Mouse (Mus musculus) forebrain, postnatal 0 days (tissue): ENCODE measurements around the gene Hdac11. TPM values are rescaled to one million over a fixed set of nuclear protein-coding genes. Genes with fewer than 3 reads are reported as not detected.
A peak's percentile ranks its signal among the peaks of the same experiment; 100 is the strongest.

Source experiments
- ATAC-seq: fragments of 200-750 bp; cut with Nextera tagmentation; 2 replicates; pipeline ENCODE4 v1.8.0; 2017; ENCODE audit warnings: mild to moderate bottlenecking, moderate library complexity
- DNase-seq: peaks from one replicate; pipeline ENCODE4 v3.0.0-alpha.2; 2015
- H3K27ac ChIP-seq: fragments of 300-500 bp; sonication (generic); 2 replicates; pipeline ENCODE4 v1.5.1; 2014; ENCODE audit warnings: low read depth, mild to moderate bottlenecking, antibody characterized with exemption, low read length, moderate library complexity, mixed read lengths
- H3K27me3 ChIP-seq: fragments of 300-500 bp; sonication (generic); 2 replicates; pipeline ENCODE4 v1.6.1; 2014; ENCODE audit warnings: mild to moderate bottlenecking, low read length, mixed read lengths; ENCODE audit not compliant: insufficient read depth
- H3K36me3 ChIP-seq: fragments of 300-500 bp; sonication (generic); 2 replicates; pipeline ENCODE4 v1.6.1; 2014; ENCODE audit warnings: mild to moderate bottlenecking, moderate library complexity; ENCODE audit not compliant: insufficient read depth
- H3K4me1 ChIP-seq: fragments of 300-500 bp; sonication (generic); 2 replicates; pipeline ENCODE4 v1.6.1; 2014; ENCODE audit warnings: antibody characterized with exemption; ENCODE audit not compliant: insufficient read depth
- H3K4me2 ChIP-seq: fragments of 300-500 bp; sonication (generic); 2 replicates; pipeline ENCODE4 v1.6.1; 2014; ENCODE audit warnings: low read depth, mild to moderate bottlenecking, moderate library complexity
- H3K4me3 ChIP-seq: fragments of 300-500 bp; sonication (generic); 2 replicates; pipeline ENCODE4 v1.5.1; 2014; ENCODE audit warnings: low read depth, low read length, mixed read lengths
- H3K9ac ChIP-seq: fragments of 300-500 bp; sonication (generic); 2 replicates; pipeline ENCODE4 v1.6.1; 2014; ENCODE audit warnings: mild to moderate bottlenecking
- H3K9me3 ChIP-seq: fragments of 300-500 bp; sonication (generic); 2 replicates; pipeline ENCODE4 v1.6.1; 2016; ENCODE audit warnings: low read length
- CTCF ChIP-seq: sonication (generic); IDR thresholded peaks from 2 replicates; pipeline ENCODE4 v1.5.1; 2016; ENCODE audit warnings: antibody characterized with exemption, control low read depth, low read depth
- WGBS: fragments of 180-500 bp; shearing (Covaris S2); extraction: QIAGEN DNeasy Blood & Tissue Kit; methylation state at CpG from one replicate; pipeline ENCODE4 v1.1.7; 2014; 5-methylcytosine and 5-hydroxymethylcytosine counted together
- polyA plus RNA-seq: library from polyadenylated mRNA; unstranded; fragments of >200 nt; fragmentation: Nextera tagmentation; extraction: Ambion mirVana; gene quantifications from 2 replicates; pipeline ENCODE4 v1.2.1, GENCODE M21; 2015
- total RNA-seq: library from RNA; depleted of rRNA; stranded (reverse); fragments of >200 nt; gene quantifications from 2 replicates; pipeline ENCODE4 v1.2.3, GENCODE M21; 2014

The Hdac11 gene
- total and polyA plus RNA-seq, 2 experiments from 2014 or later = 34.5 to 81.0 TPM

DNA sequence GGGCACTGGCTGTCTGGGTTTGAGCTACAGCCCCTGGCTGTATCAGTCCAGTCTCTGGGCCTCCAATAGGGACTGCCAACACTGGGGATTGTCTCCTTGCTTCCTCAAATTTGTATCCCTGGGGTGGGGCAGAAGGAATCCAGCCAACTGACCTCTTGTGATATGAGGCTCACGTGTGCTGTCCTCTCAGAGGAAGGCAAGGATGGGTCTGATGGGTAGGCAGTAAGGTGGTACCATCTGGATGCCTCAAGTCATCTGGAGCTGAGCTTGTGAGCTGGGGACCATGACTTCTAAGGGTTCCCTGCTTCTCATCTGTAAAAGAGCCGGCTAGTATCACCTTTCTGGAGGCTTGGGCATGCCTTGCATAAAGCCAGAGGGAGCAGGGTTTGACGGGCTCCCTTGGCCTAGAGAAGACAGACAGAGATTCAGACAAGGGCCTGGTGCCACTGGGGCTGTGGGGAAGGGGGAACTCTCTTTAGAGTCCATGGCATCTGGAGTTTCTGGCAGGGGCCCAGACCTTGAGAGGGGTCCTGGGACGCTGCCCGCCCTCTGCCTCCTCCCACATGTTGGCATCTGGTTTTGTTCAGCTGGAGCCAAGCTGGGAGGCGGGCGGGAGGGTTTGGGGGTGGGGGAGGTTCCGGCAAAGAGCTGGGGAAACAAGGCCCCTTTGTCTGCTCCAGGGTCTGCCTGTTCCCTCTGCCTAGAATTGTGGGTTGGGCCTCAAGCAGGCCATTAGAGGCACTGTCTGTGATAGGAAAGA is 44.1 kb downstream of the Hdac11 start:
- H3K4me3 ChIP-seq = no peak overlapping the region
- H3K27me3 ChIP-seq = no peaks in the 10 kb centered on the region
- H3K4me2 ChIP-seq = no peak overlapping the region
- H3K4me1 ChIP-seq = no peaks in the 10 kb centered on the region; the same call in 1 of the 2 replicates
- peak; percentile 76 for DNase-seq
- peak overlapping the region; percentile 40; the same call in 1 of the 2 replicates for H3K27ac ChIP-seq
- 21% methylated on average over 8 of the region's 8 CpGs for WGBS
- no peaks in the 10 kb centered on the region for H3K9me3 ChIP-seq
- H3K9ac ChIP-seq = no peak overlapping the region
- ATAC-seq = peak; percentile 84
- H3K36me3 ChIP-seq = no peaks in the 10 kb centered on the region
- TF ChIP-seq CTCF = no peak

DNA sequence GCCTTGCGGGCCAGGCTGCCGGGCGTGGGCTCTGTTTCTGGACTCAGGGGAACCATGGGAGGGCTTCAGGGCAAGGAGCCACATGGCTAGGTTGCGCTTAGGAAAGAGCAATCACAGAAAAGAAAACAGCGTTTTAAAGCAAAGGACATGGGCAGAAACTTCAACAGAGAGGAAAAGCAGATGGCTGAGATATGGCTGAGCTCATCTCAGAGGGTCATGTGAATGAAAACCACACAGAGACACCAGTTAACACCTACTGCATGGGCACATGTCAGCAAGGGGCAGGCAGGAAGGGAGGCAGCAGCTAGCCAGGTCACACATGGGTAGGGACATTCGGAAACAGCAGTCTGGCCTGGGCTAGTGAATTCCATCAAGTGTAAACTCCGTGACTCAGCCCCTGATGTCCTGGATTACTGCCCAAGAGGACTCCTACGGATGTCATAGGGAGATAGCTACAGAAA is 45.4 kb downstream of the Hdac11 start:
- no peak for TF ChIP-seq CTCF
- no peak overlapping the region for H3K4me2 ChIP-seq
- H3K4me1 ChIP-seq = no peaks in the 10 kb centered on the region; the same call in 1 of the 2 replicates
- H3K9ac ChIP-seq = no peak overlapping the region
- no peak overlapping the region for H3K4me3 ChIP-seq
- DNase-seq = no peak
- WGBS = 81% methylated on average over 8 of the region's 8 CpGs
- H3K9me3 ChIP-seq = no peaks in the 10 kb centered on the region
- H3K36me3 ChIP-seq = no peaks in the 10 kb centered on the region
- no peak for ATAC-seq
- no peaks in the 10 kb centered on the region for H3K27me3 ChIP-seq
- H3K27ac ChIP-seq = no peak overlapping the region

DNA sequence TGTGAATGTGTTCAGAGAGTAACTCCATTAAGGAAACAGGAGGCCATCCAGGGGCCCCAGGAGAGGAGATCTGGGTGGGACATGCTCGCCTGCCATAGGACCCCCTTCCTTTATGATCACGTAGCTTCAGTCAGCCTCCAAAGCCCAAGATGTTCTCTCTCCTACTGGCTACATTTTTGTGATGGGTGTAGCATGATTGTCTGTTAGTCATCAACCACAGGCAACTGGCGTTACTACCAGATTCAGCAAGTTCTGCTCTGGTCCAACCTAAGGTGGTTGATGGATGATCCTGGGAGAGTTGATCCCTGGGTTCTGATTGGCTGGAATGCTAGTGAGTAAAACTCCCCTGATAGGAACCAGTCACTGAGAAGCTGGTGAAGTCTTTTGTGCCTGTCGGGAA is 46.1 kb downstream of the Hdac11 start:
- H3K4me3 ChIP-seq = no peak overlapping the region
- WGBS = 84% methylated on average over 4 of the region's 4 CpGs
- no peak overlapping the region for H3K4me2 ChIP-seq
- H3K27ac ChIP-seq = no peak overlapping the region
- H3K4me1 ChIP-seq = no peaks in the 10 kb centered on the region; the same call in 1 of the 2 replicates
- H3K36me3 ChIP-seq = no peaks in the 10 kb centered on the region
- H3K9me3 ChIP-seq = no peaks in the 10 kb centered on the region
- ATAC-seq = no peak
- H3K9ac ChIP-seq = no peak overlapping the region
- DNase-seq = no peak
- H3K27me3 ChIP-seq = no peaks in the 10 kb centered on the region
- no peak for TF ChIP-seq CTCF

DNA sequence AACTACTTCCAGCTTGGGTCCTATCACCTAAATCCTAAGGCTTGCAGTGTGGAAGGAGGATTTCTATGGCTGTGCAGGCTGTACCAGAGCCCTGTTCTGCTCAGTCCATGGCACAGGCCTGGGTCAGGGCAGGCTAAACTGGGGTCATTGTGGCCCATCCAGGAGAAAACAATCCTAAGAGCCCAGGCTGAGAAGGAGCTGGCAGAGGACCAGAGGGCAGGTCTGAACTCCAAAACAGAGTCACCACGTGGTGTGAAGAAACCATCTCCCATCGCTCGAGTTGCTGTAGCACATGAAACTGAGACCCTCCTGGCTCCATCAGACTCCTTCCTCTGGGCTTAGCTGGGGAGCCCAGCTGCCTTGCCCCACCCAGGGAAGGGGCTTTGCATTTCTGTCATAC is 48.9 kb downstream of the Hdac11 start:
- no peak overlapping the region for H3K4me3 ChIP-seq
- no peaks in the 10 kb centered on the region for H3K36me3 ChIP-seq
- H3K27ac ChIP-seq = no peak overlapping the region
- ATAC-seq = no peak
- no peaks in the 10 kb centered on the region for H3K9me3 ChIP-seq
- H3K27me3 ChIP-seq = no peaks in the 10 kb centered on the region
- H3K4me2 ChIP-seq = no peak overlapping the region
- no peak overlapping the region for H3K9ac ChIP-seq
- 66% methylated on average over 3 of the region's 3 CpGs for WGBS
- no peaks in the 10 kb centered on the region; the same call in 1 of the 2 replicates for H3K4me1 ChIP-seq
- DNase-seq = no peak
- TF ChIP-seq CTCF = no peak

DNA sequence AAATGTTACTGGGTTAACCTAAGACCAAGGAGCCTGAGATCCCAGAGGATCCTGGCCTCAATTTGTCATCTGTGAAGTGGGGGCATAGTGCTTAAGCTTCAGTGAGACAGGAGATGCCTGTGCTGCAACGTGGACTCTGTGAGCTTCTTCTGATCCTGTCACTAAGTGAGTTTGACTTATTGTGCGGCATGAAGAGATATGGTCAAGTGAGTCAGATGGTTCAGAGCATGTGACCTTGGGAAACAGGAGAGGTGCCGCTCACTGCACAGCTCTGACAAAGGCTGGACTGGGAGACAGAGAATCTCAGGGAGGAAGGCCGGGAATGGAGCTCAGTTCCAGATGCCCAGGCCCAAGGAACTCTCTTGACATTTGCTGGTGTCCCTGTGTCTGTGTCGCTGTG is 49.3 kb downstream of the Hdac11 start:
- Histone ChIP-seq H3K27me3 (no peaks in the 10 kb centered on the region), H3K4me1 (no peaks in the 10 kb centered on the region; the same call in 1 of the 2 replicates), H3K4me3 (no peak overlapping the region), H3K9ac (no peak overlapping the region), H3K9me3 (no peaks in the 10 kb centered on the region), H3K36me3 (no peaks in the 10 kb centered on the region), H3K27ac (no peak overlapping the region), H3K4me2 (no peak overlapping the region)
- DNase-seq = no peak
- no peak for TF ChIP-seq CTCF
- WGBS = 85% methylated on average over 5 of the region's 5 CpGs
- no peak for ATAC-seq

DNA sequence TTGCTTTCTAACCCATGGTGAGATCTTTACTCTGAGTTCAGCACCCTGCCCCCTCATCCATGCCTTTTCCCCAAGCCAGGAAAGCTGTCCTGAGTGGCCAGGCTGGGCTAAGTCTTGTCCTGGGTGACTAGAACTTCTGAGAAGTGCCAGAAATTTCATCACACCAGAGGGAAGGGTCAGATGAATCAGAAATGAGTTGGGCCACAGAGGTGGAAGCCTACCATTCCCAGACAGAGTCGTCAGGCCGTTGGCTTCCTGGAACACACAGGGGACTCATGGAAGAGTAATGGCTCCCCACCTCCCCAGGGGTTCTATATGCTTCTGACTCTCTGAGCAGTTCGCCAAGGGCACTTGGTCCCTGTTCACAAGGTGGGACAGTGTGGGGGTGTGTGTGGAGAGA is 51.0 kb downstream of the Hdac11 start:
- H3K4me1 ChIP-seq = no peaks in the 10 kb centered on the region
- H3K9ac ChIP-seq = no peak overlapping the region
- H3K4me3 ChIP-seq = no peak overlapping the region
- H3K4me2 ChIP-seq = no peak overlapping the region
- H3K27me3 ChIP-seq = no peaks in the 10 kb centered on the region
- H3K27ac ChIP-seq = no peak overlapping the region
- H3K9me3 ChIP-seq = no peaks in the 10 kb centered on the region
- no peaks in the 10 kb centered on the region for H3K36me3 ChIP-seq
- DNase-seq = no peak
- no peak for TF ChIP-seq CTCF
- 66% methylated on average over 3 of the region's 3 CpGs for WGBS
- ATAC-seq = no peak

DNA sequence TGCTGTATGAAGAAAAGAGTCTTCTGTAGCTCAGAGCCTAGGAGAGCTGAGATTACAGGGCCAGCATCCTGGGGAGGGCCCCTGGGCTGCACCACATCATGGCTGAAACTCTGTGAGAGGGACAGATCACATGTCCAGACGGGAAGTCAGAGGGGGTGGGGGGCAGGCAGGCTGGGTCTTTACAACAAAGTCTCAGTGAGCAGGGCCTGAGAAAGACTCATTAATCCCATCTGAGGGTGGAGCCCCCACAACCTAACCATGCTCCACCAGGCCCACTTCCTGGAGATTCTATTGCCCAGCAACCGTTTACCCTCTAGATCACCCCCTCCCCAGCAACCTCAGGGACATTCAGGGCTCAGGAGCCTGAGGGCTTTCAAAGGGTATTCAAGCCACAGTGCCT is 53.3 kb downstream of the Hdac11 start:
- no peaks in the 10 kb centered on the region for H3K4me1 ChIP-seq
- TF ChIP-seq CTCF = no peak
- H3K9ac ChIP-seq = no peak overlapping the region
- no peak overlapping the region for H3K4me2 ChIP-seq
- ATAC-seq = peak; percentile 17; the same call in 1 of the 2 replicates
- no peak overlapping the region for H3K27ac ChIP-seq
- H3K4me3 ChIP-seq = no peak overlapping the region
- no peaks in the 10 kb centered on the region for H3K36me3 ChIP-seq
- no peaks in the 10 kb centered on the region for H3K27me3 ChIP-seq
- DNase-seq = no peak
- H3K9me3 ChIP-seq = no peaks in the 10 kb centered on the region
- 12% methylated on average over 2 of the region's 2 CpGs for WGBS
